Mouse (Mus musculus) CD4-positive, CD25-positive, alpha-beta regulatory T cell, adult 2 months (primary cell): ENCODE results near the gene Rtn2.
A peak's percentile ranks its signal among the peaks of the same experiment; 100 is the strongest.

Source experiments
- DNase-seq: peaks from one replicate; pipeline ENCODE4 v3.0.0-alpha.2; 2012; ENCODE audit warnings: low read depth, low spot score

Gene Rtn2

GRCm38 (mm10) chr7:19268993-19269681 is 13.3 kb upstream of the Rtn2 start:
- peak; percentile 60 for DNase-seq

DNA sequence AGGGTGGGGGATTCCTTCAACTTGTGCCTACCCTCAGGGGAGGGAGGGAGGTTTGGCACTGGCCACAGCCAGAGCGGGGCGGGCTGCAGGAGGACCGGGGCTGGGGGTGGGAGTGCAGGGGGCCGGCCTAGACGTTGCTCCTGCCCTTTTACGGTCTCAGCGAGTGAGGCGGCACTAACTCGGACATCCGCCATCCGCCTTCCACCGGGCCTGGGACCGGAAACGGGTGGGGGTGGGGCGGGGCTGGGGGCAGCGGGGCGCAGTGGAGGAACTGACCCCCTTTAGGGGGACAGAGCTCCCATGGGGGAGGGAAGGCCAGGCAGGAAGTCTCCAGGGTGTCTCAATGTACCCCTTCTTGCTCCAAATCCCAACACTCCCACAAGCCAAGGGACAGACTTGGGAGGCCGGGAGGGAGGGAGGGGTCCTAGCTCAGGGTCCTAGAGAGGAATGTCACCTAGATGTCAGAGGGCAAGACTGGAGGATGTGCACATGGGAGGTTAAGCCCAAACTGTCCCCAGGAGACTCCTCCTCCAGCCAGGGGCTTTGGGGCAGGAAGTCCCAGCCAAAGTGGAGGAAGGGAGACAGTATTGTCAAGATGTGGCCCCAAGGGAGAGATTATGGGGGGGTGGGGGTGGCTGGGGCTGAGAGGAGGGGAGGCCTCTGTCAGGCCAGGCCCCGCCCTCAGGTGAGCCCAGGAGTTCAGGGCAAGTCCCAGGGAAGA is 12.5 kb upstream of the Rtn2 start:
- DNase-seq, result peak; percentile 56

GRCm38 (mm10) chr7:19270509-19271237 is 11.8 kb upstream of the Rtn2 start:
- DNase-seq, result peak; percentile 51

GRCm38 (mm10) chr7:19271238-19272172 is 10.9 kb upstream of the Rtn2 start, which contains the start of gene Vasp:
TSS of gene Vasp (minus strand) at chr7:19271817.
- peak; percentile 90 for DNase-seq

DNA sequence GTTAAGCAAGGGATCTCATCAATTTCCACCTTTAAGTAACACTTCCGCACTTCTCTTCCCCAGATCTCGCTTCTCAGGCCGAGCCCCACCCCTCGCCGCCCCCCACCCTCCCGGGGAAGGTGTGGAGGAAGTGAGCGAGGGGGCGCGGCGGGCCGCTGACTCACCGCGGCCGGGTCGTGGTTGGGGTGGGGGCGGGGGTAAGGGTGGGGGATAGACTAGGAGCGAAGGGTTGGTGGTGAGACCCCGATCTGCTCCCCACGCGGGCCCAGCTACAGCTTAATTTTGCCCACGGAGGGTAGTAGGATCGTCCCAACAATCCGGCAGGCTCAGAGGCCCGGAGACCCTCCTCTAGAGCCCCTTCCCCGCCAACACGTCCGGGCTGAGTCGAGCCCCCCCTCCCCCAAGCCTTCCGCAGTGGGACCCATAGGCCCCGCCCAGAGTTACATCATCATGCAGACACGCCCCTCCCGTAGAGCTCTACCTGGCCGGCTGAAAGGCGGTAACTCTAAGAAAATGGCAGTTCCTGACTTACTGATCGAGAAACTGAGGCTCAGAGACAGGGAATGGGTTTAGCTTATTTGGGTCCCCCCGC is 10.2 kb upstream of the Rtn2 start:
- peak; percentile 95 for DNase-seq

DNA sequence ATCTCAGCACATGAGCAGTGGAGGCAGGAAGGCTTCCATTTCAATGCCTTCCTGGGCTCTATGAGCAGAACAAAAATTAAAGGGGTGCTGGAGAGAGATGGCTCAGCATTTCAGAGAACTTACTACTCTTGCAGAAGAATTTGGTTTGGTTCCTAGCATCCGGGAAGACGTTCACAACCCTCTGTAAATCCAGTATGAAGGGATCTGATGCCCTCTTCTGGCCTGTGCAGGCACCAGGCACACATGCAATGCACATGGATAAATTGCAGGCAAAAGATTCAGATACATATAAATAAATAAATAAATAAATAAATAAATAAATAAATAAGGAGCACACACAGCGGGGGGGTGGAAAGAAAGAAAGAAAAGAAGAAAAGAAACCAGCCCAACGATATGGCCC is 6.2 kb upstream of the Rtn2 start:
- peak; percentile 56 for DNase-seq

GRCm38 (mm10) chr7:19279052-19279451 is 3.4 kb upstream of the Rtn2 start:
- DNase-seq, result peak; percentile 27

GRCm38 (mm10) chr7:19279581-19280114 is 2.8 kb upstream of the Rtn2 start, which contains the start of gene Ppm1n:
TSS of gene Ppm1n (minus strand) at chr7:19280064.
- DNase-seq, result peak; percentile 69

DNA sequence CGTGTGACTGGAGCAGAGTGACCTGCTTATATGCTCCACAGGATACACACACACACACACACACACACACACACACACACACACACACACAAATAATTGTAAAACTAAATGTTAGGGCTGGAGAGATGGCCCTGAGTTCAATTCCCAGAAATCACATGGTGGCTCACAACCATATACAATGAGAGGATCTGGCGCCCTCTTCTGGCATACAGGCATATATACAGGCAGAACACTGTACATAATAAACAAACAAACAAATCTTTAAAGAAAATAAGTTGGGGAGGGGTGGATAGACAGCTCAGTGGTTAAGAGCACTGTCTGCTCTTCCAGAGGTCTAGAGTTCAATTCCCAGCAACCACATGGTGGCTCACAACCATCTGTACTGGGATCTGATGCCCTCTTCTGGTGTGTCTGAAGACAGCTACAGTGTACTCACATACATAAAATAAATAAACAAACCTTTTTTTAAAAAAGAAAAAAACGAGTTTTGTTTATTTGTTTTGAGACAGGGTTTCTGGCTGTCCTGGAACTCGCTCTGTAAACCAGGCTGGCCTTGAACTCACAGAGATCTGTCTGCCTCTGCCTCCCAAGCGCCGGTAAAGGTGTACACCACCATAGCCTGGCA is 632 bp upstream of the Rtn2 start:
- peak; percentile 84 for DNase-seq

- peak; percentile 73 for DNase-seq
Observed at GRCm38 (mm10) chr7:19282791-19283405, 474 bp downstream of the Rtn2 start.

DNA sequence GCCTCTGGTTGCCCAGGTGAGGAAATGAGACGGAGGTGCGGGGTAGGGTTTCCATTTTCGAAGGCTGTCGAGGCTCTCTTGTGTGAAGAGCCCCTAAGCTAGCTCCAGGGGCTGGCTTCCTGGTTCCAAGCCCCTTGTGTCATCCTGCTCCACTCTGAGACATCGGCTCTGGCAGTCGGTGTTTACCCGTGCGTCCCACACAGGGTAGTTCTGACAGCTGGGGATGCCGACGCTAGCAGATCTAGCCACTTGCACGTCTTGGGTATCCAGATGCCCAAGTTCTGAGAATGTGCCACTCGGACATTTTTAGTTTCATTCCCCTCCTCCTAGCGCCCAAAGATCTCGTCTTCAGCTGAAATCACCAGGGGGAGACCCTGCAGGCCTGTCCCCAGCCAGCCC is 981 bp downstream of the Rtn2 start:
- DNase-seq, result no peak

DNA sequence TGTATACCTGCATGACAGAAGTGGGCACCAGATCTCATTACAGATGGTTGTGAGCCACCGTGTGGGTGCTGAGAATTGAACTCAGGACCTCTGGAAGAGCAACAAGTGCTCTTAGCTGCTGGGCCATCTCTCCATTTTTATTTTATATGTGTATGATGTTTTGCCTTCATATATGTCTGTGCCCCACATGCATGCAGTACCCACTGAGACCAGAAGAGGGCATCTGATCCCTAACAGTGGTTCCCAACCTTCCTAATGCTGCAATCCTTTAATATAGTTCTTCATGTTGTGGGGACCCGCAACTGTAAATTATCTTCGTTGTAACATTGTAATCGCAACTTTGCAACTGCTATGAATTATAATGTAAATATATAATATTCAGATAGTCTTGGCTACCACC is 2.3 kb downstream of the Rtn2 start:
- peak; percentile 80 for DNase-seq

DNA sequence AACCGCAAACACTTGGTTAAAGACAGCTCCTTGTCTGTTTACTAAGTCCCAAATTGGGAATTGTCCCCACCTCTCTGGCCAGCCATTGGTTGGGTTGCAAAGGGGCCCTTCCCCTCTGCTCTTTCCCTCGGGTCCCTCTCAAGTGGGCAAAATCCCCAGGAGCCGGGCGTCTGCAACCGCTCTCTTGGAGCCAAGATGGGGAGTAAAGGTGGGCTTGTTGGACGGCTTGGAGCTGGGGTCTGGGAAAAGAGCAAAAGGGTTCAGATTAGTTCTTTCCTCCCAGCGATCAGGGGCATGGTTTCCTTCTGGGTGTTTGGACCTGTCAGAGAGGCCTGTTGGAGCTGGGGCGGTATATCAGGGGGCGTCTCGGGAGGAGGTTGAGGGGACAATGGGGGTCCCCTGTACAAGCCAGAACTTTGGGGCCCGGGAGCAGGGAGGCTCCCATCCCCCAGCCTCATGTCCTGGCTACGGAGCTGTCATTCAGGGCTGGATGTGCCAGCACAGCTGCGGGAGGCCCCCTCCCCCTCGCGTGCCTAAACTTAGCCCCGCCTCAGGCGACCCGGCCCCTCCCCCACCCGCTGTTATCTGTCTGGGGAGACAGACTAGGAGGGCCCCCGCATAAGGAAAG is 8.7 kb downstream of the Rtn2 start:
- DNase-seq, result no peak

- DNase-seq, result peak; percentile 94
Observed at GRCm38 (mm10) chr7:19295503-19296185, 13.2 kb downstream of the Rtn2 start.

DNA sequence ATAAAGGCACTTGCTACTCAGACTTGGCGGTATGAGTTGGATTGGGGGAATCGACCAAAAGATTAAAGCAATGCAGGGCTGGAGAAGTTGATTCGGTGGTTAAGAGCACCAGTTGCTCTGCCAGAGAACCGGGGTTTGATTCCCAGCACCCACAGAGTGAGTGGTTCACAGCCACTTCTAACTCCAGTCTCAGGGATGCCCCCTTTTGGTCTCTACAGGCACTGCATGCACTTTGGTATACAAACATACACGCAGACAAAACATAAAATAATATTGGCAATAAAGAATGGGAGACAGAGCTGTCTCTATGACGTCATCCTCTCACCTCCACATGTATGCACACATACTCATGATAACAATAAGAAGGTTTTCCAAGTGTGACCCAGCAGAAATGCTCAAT is 14.6 kb downstream of the Rtn2 start:
- DNase-seq, result peak; percentile 47

DNA sequence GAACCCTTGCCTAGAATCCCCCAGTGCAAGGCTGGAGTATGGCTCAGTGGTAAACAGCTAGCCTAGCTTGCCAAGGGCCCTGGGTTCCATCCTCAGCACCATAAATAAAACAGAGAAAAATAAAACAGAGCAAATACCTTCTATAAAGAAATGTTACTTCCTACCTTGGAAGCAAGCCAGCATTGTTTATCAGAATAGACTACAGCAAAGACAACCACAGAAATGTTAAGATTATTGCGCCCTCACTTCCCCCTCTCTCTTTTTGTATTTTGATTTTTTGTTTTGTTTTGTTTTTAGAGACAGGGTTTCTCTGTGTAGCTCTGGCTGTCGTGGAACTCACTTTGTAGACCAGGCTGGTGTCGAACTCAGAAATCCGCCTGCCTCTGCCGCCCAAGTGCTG is 15.4 kb downstream of the Rtn2 start:
- DNase-seq, result no peak

- peak; percentile 76 for DNase-seq
Observed at GRCm38 (mm10) chr7:19299194-19299593, 16.8 kb downstream of the Rtn2 start.
